Mouse (Mus musculus) lung, postnatal 36 days (tissue): Measurements from ENCODE around the gene Rtkn.

Source experiments
- DNase-seq: peaks from one replicate; pipeline ENCODE4 v3.0.0; 2022; ENCODE audit warnings: mixed read lengths

Gene Rtkn

GRCm38 (mm10) chr6:83117165-83117438, 18.2 kb upstream of the Rtkn start:
- no peak for DNase-seq

GRCm38 (mm10) chr6:83117616-83118015, 17.6 kb upstream of the Rtkn start:
- DNase-seq: no peak

- no peak for DNase-seq
Measured at GRCm38 (mm10) chr6:83118369-83118768, 16.9 kb upstream of the Rtkn start.

- no peak for DNase-seq
Measured at GRCm38 (mm10) chr6:83118825-83119733, 16.2 kb upstream of the Rtkn start.

- DNase-seq: no peak
Measured at GRCm38 (mm10) chr6:83119734-83120051, 15.6 kb upstream of the Rtkn start.

GRCm38 (mm10) chr6:83120930-83121862, 14.1 kb upstream of the Rtkn start, which contains the start of gene Wbp1:
Wbp1 (minus strand) TSS chr6:83121559.
- peak; percentile 99 for DNase-seq

GRCm38 (mm10) chr6:83121863-83122710, 13.2 kb upstream of the Rtkn start:
- no peak for DNase-seq

GRCm38 (mm10) chr6:83122961-83123360, 12.3 kb upstream of the Rtkn start:
- no peak for DNase-seq

GRCm38 (mm10) chr6:83124851-83125312, 10.4 kb upstream of the Rtkn start:
- peak; percentile 96 for DNase-seq

GRCm38 (mm10) chr6:83125331-83125730, 9.9 kb upstream of the Rtkn start, which contains the start of gene Ino80b:
Ino80b (minus strand) TSS chr6:83125431.
- no peak for DNase-seq

- no peak for DNase-seq
Measured at GRCm38 (mm10) chr6:83127419-83127818, 7.8 kb upstream of the Rtkn start.

- peak; percentile 79 for DNase-seq
Measured at GRCm38 (mm10) chr6:83131469-83132034, 3.7 kb upstream of the Rtkn start.

- DNase-seq: no peak
Measured at GRCm38 (mm10) chr6:83132176-83132919, 2.9 kb upstream of the Rtkn start.

- no peak for DNase-seq
Measured at GRCm38 (mm10) chr6:83134226-83134625, 1.0 kb upstream of the Rtkn start.

GRCm38 (mm10) chr6:83135571-83136161, 403 bp downstream of the Rtkn start:
- DNase-seq: peak; percentile 73

GRCm38 (mm10) chr6:83136291-83136880, 1.1 kb downstream of the Rtkn start:
- DNase-seq: no peak

GRCm38 (mm10) chr6:83136881-83137575, 1.8 kb downstream of the Rtkn start:
- DNase-seq: peak; percentile 61

- DNase-seq: peak; percentile 93
Measured at GRCm38 (mm10) chr6:83137576-83137950, 2.3 kb downstream of the Rtkn start.

GRCm38 (mm10) chr6:83138056-83138455, 2.8 kb downstream of the Rtkn start:
- DNase-seq: no peak

- DNase-seq: no peak
Measured at GRCm38 (mm10) chr6:83140044-83140443, 4.8 kb downstream of the Rtkn start.
